Mouse (Mus musculus) cerebellum, postnatal 36 days (tissue): Measurements from ENCODE around the gene Creg1.
"Not testable (repeated sequence)": the region's sequence is repeated elsewhere in the genome, so short reads cannot be mapped to it uniquely, and the experiment has no call there.

Experiments
- DNase-seq, 2 experiments: peaks; one replicate each; pipeline ENCODE4 v3.0.0; 2021 to 2022; ENCODE audit warnings: mixed read lengths in 2 of 2

Gene Creg1

DNA sequence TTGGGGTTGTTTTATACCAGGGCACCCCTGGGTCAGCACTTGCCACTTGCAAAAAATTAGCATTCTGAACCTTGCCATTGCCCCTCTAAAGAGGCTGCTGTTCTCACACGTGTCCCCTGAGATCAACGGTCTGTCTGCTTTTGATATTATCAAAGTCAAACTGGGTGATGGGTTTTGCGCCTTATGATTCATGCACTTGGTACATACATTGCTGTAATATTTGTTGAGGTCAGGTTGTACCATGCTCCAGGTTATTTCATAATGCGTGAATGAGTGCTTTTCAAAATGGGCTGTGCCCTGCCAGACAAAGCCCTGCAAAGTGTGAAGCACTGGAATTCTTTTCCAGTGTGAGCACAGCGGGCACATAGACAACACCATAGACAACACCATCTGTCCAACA is 11.7 kb upstream of the Creg1 start:
- DNase-seq, result no peak

GRCm38 (mm10) chr1:165754205-165754604 is 9.3 kb upstream of the Creg1 start:
- no peak for DNase-seq

DNA sequence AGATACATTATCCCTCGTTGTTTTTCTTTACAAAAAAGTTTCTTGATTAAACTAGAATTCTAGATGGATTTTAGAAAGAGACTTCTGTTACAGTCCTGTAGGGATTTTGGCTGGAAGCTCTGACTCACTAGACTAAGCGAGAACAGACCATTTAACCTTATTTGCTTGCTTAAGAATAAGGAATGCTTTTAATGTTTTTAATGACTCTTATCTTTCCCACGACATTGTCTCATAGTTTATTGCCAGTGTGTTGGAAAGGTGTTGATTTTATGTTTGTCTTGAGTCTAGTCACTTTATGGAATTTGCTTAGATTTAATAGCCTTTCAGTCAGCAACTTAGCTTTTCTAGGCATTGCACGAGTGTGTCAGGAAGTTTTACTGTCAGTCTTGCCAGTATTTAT is 8.4 kb upstream of the Creg1 start:
- DNase-seq, result no peak

GRCm38 (mm10) chr1:165761522-165762305 is 1.8 kb upstream of the Creg1 start:
- DNase-seq, result no peak

DNA sequence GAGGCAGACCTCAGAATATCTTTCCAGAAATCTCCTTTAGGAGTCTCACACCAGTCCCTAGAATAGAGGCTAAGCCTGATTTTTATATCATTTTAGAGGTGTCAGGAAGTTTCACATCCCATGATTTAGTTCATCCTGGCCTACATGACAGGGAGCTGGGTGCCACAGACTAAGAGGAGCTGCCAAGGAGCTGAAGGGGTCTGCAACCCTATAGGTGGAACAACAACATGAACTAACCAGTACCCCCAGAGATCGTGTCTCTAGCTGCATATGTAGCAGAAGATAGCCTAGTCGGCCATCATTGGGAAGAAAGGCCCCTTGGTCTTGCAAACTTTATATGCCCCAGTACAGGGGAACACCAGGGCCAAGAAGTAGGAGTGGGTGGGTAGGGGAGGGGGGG is 1.0 kb upstream of the Creg1 start:
- DNase-seq, result not testable (repeated sequence)

DNA sequence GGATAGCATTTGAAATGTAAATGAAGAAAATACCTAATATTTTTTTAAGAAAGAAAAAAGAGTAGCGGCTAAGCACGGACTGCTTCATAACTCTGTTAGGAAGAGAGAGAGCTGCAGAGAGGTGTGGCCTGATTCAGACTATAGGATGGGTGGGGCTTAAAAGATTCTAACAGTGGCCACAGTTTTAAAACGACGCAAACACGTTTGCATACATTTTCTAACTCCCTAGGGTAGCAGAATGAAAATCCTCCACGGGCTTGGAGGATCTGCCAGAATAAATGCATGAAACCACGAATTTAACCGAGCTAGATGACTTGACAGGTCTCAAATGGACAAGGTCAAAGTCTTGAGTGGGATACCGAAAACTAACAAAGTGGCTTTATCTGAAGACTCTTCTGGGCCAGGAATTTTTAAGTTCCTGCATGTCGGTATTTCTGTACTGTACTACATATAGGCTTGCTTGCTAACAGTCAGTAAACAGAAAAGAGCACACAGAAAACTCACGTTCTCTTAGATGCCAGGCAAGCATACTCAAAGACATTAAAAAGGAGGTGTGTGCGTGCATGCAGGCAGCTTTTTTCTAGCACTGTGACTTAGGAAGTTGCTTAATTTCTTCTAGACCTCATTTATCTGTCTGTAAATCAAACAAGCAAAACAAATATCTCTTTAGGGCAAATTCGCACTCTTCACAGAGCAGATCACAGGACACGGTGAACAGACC is 472 bp upstream of the Creg1 start:
- DNase-seq, result no peak

- DNase-seq, result no peak
Observed at GRCm38 (mm10) chr1:165764571-165764970, 1.0 kb downstream of the Creg1 start.

GRCm38 (mm10) chr1:165765041-165765440 is 1.5 kb downstream of the Creg1 start:
- no peak for DNase-seq

- DNase-seq, result no peak
Observed at GRCm38 (mm10) chr1:165765651-165766294, 2.2 kb downstream of the Creg1 start.

DNA sequence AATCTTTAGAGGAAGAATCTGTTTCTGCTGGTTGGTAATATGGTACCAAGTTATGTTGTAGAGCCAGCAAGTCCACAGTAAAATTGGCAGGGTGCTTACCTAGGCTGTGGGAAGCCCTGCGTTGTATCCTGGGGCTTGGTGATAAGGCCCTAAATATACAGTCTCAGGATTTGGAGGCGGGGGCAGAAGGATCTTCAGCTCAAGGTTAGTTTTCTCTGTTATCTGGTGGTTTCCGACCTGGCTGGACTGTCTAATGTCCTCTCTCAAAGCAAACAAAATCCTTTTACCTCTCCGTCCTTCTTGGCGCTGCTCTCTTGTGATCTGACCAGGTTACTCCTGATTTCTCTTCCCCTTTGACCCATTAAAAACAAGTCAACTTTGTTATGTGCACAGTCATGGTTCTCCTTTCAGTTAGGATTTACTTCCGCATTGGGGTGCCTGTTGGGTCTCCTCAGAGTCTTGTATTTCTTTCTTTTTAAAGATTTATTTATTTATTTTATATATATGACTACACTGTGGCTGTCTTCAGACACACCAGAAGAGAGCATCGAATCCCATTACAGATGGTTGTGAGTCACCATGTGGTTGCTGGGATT is 2.8 kb downstream of the Creg1 start:
- DNase-seq, result no peak

DNA sequence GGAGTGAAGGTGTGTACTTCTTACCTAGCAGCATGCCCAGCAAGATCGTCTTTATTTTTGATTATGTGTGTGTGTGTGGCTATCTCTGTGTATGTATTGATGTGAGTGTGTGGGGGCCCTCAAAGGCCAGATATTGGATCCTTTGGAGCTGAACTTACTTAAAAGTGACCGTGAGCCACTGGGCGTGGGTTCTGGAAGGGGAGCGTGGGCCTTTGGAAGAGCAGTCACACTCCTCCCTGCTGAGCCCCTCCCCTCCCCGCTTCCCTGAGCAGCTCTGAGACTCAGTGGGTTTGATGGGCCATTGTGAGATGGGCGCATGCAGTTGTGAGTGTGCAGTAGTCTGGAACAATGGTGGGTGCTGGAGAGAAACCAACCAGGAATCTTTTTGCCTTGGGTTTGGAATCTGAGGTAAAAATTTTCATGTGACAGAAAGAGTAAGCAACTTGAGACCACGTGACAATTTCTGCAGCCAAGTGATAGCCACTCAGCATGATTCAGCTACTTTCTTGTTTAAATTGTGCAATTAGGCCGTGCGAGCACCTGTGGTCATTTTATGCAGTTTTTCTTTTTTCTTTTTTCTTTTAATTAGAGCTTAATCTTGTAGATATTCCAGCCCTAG is 5.5 kb downstream of the Creg1 start:
- DNase-seq, result no peak

- DNase-seq, result no peak
Observed at GRCm38 (mm10) chr1:165770181-165770759, 6.7 kb downstream of the Creg1 start.

DNA sequence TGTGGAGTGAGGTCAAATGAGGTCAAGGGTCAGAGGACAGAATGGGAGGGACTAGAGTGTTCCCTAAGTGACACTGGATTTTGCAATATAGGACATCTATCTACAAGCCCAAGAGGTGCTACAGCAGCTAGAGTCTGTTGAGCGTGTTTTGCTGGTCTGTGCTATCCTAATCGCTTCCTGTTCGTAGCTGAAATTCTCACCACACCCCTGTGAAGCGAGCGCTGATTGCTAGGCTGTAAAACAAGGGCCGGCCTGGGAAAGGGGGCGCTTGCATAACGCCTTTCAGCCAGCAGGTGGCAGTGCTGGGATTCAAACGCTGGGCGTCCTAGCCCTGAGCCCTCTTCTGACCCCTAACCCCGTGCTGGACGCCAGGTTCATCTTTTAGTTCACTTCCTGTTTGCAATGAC is 7.9 kb downstream of the Creg1 start:
- peak; percentile 65 to 67 for DNase-seq

DNA sequence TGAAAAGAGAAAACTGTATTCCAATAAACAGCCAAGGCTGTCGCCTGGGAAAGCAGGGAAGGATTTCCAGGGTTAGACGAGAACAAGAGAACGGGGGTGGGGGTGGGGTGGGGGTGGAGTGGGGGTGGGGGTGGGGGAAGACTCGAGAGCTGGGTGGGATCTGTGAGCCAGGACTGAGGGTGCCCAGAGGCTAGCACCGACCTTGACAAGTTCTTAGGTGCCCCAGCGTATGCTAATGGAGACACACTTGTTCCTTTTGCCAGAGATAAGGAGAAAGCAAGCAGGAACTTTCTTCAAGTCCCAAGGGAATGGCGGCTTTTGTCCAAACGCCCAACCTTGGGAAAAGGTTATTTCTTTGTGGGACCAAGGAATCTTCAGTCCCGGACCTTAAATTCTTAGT is 8.5 kb downstream of the Creg1 start:
- DNase-seq, result no peak

DNA sequence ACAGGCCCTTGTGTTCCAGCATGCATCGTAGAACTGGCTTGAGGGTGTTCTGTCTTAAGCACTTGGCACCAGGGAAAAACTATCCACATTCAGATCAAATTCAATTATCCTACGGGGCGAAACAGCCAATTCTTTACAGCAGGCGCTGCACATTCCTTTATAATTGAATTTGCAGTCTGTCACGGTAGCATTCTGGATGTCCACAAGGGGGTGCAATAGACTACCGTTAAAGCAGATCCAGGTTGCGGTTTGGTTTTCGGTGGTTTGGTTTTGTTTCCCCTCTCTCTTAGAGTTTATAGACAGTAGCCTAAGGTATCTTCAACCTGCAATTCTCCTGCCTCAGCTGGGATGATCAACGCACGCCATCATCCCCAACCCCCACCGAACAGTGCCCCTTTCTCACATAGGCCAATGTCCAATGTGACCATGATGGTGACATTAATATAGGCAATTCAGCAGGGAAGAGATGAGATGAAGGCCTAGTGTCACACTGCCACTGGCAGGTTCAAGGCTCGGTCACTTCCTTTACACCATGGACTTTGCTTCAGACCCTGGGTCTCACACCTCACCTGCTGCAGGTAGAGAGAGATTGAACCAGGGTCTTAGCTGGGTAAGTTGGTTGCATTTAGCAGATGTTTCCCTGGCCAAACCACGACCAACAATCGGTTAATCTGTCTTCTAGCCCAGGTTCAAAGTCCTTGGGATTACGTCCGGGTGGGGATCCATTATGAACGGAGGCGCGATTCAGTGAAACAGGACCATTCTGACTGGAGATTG is 12.2 kb downstream of the Creg1 start:
- DNase-seq, result peak; percentile 20 to 47

DNA sequence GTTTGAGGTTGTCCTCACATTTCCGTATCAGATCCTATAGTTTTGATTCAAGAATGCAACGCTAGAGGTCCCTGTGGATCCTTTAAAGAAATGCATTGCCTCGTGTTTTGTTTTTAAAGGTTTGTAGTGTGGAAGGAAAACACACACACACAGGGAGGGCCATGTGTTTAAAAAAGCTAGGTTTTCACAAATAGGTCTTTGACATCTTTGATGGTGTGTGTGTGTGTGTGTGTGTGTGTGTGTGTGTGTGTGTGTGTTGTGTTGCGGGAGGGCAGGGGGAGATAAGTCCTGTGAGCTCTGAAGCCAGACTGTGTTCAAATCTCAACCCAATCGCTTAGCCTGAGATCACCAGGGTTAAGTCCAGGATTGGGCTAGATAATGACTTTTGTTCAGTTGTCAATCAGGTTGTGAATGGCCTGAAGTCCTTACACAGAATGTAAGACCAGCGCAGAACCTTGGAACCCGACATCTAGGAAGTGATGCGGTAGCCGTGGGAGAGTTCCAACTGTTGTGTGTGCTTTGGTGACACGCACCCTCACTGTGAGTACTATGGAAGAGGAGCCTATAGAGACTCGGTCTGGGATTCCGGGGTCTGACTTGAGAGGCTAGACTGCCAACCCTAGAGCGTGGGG is 16.5 kb downstream of the Creg1 start:
- no peak for DNase-seq

- peak in 1 of 2 experiments; percentile 25 for DNase-seq
Observed at GRCm38 (mm10) chr1:165780586-165781111, 17.1 kb downstream of the Creg1 start.

GRCm38 (mm10) chr1:165781426-165781825 is 17.9 kb downstream of the Creg1 start:
- DNase-seq, result no peak

DNA sequence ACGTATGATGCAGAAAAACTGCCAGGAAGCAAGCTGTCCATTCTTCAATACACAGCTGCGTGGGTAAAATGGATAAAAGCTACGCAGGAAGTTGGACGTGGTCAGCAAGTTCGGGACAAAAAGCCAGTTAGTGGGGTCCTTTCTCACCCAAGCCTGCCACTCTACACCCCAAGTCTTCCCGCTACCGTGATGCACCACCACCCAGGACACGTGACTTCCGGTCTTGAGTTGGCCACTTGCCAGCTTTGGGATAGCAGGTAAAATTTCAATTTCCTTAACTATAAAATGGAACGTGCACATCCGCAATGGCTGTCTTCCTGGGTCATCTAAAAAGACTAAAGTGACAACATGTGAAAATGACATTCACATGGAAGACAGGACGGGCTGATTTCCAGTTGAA is 18.4 kb downstream of the Creg1 start:
- no peak for DNase-seq

GRCm38 (mm10) chr1:165786296-165786695 is 22.8 kb downstream of the Creg1 start:
- DNase-seq, result no peak

GRCm38 (mm10) chr1:165788511-165788910 is 25.0 kb downstream of the Creg1 start, which contains the start of gene Cd247:
Gene Cd247 (plus strand): TSS chr1:165788681.
- no peak for DNase-seq
